Mouse (Mus musculus) G1E (cell line): ENCODE measurements at regions not wholly inside any gene's neighbourhood (a gene's known extent, or its start where the extent isn't known, plus 50 kb on each side); places are given as distances from the start of the nearest gene placed in this dataset.

ENCODE experiments used
- ATAC-seq: 2 replicates; pipeline ENCODE4 v1.8.0; 2016; ENCODE audit warnings: mild to moderate bottlenecking; ENCODE audit not compliant: insufficient number of reproducible peaks, poor library complexity, low FRiP score, severe bottlenecking; ENCODE audit errors: extremely low read depth
- DNase-seq: peaks from one replicate; pipeline ENCODE4 v3.0.0; 2012; ENCODE audit warnings: low spot score
- H3K27me3 ChIP-seq: 2 replicates; pipeline ENCODE4 v1.6.1; 2012; ENCODE audit warnings: mild to moderate bottlenecking, low read length, inconsistent platforms; ENCODE audit not compliant: insufficient read depth
- H3K36me3 ChIP-seq: replicated peaks from 2 replicates; pipeline ENCODE3; 2012; ENCODE audit warnings: mild to moderate bottlenecking, inconsistent platforms
- H3K4me1 ChIP-seq: 2 replicates; pipeline ENCODE4 v1.6.1; 2012; ENCODE audit warnings: low read depth, low read length, inconsistent platforms, mixed read lengths; ENCODE audit not compliant: insufficient read depth
- H3K4me3 ChIP-seq: 2 replicates; pipeline ENCODE4 v1.5.1; 2012; ENCODE audit warnings: low read depth, mild to moderate bottlenecking, inconsistent platforms, low read length, moderate library complexity, mixed read lengths
- H3K9me3 ChIP-seq: replicated peaks from 2 replicates; pipeline ENCODE4 v1.6.1; 2012; ENCODE audit warnings: inconsistent platforms
- CTCF ChIP-seq: IDR thresholded peaks from 2 replicates; pipeline ENCODE4 v1.5.1; 2012; ENCODE audit warnings: low read depth, low read length, inconsistent platforms, mixed read lengths
- GATA1 ChIP-seq: IDR thresholded peaks from 2 replicates; pipeline ENCODE4 v1.6.1; 2012; ENCODE audit warnings: borderline replicate concordance, low read length, inconsistent platforms, mixed read lengths
- GATA2 ChIP-seq: IDR thresholded peaks from 2 replicates; pipeline ENCODE4 v1.6.1; 2012; ENCODE audit warnings: low read depth, low read length, inconsistent platforms, borderline replicate concordance
- POLR2AphosphoS5 ChIP-seq: IDR thresholded peaks from 2 replicates; pipeline ENCODE4 v1.6.1; 2012; ENCODE audit warnings: low read depth, low read length, inconsistent platforms; ENCODE audit not compliant: insufficient replicate concordance
- TAL1 ChIP-seq: conservative IDR thresholded peaks from 2 replicates; pipeline ENCODE4 v1.6.1; 2012; ENCODE audit warnings: low read depth, low read length, inconsistent platforms, mixed read lengths

- no peak for TF ChIP-seq TAL1
- no peak for TF ChIP-seq GATA2
- TF ChIP-seq POLR2AphosphoS5: no peak
- TF ChIP-seq CTCF: no peak
- no peak for TF ChIP-seq GATA1
- DNase-seq: no peak
- no peaks in the 10 kb centered on the region for H3K9me3 ChIP-seq
- no peak overlapping the region for H3K4me3 ChIP-seq
- no peaks in the 10 kb centered on the region for H3K36me3 ChIP-seq
- no peaks in the 10 kb centered on the region for H3K4me1 ChIP-seq
- no peak for ATAC-seq
- H3K27me3 ChIP-seq: no peaks in the 10 kb centered on the region
These were observed 471.1 kb upstream of the Zeb2 start for GRCm38 (mm10) chr2:45588248-45588647.

- no peak for ATAC-seq
These were observed 469.5 kb upstream of the Zeb2 start for GRCm38 (mm10) chr2:45586588-45587200.

GRCm38 (mm10) chr2:45581549-45581925 lies 464.3 kb upstream of the Zeb2 start:
- Histone ChIP-seq H3K9me3 (no peaks in the 10 kb centered on the region), H3K27me3 (no peaks in the 10 kb centered on the region; the same call in 1 of the 2 replicates), H3K36me3 (no peaks in the 10 kb centered on the region), H3K4me1 (no peaks in the 10 kb centered on the region), H3K4me3 (no peak overlapping the region)
- no peak for ATAC-seq
- TF ChIP-seq POLR2AphosphoS5 (no peak), CTCF (no peak), TAL1 (no peak), GATA2 (no peak), GATA1 (no peak)
- DNase-seq: no peak

More at GRCm38 (mm10) chr2:45586588-45587200, 469.5 kb upstream of the Zeb2 start:
- H3K4me3 ChIP-seq: no peak overlapping the region
- H3K27me3 ChIP-seq: no peaks in the 10 kb centered on the region; the same call in 1 of the 2 replicates
- H3K4me1 ChIP-seq: no peaks in the 10 kb centered on the region
- no peaks in the 10 kb centered on the region for H3K36me3 ChIP-seq
- TF ChIP-seq GATA1 (no peak), POLR2AphosphoS5 (no peak), CTCF (no peak), TAL1 (no peak), GATA2 (no peak)
- H3K9me3 ChIP-seq: no peaks in the 10 kb centered on the region
- DNase-seq: no peak

GRCm38 (mm10) chr2:45580838-45581548 lies 463.8 kb upstream of the Zeb2 start:
- DNase-seq (no peak), ATAC-seq (no peak)
- Histone ChIP-seq H3K36me3 (no peaks in the 10 kb centered on the region), H3K4me3 (no peak overlapping the region), H3K4me1 (no peaks in the 10 kb centered on the region), H3K9me3 (no peaks in the 10 kb centered on the region), H3K27me3 (no peaks in the 10 kb centered on the region; the same call in 1 of the 2 replicates)
- TF ChIP-seq GATA2: no peak
- no peak for TF ChIP-seq CTCF
- no peak for TF ChIP-seq POLR2AphosphoS5
- no peak for TF ChIP-seq GATA1
- TF ChIP-seq TAL1: no peak

- Histone ChIP-seq H3K36me3 (no peaks in the 10 kb centered on the region), H3K4me3 (no peak overlapping the region), H3K27me3 (no peaks in the 10 kb centered on the region), H3K4me1 (no peaks in the 10 kb centered on the region), H3K9me3 (no peaks in the 10 kb centered on the region)
- no peak for ATAC-seq
- no peak for DNase-seq
- TF ChIP-seq POLR2AphosphoS5 (no peak), GATA1 (no peak), TAL1 (no peak), CTCF (no peak), GATA2 (no peak)
These were observed 455.7 kb upstream of the Zeb2 start for GRCm38 (mm10) chr2:45572906-45573305.

GRCm38 (mm10) chr2:45554707-45555106 lies 437.5 kb upstream of the Zeb2 start:
- DNase-seq: no peak
- TF ChIP-seq CTCF (no peak), GATA1 (no peak), GATA2 (no peak), POLR2AphosphoS5 (no peak), TAL1 (no peak)
- Histone ChIP-seq H3K27me3 (no peaks in the 10 kb centered on the region), H3K4me1 (no peaks in the 10 kb centered on the region), H3K4me3 (no peak overlapping the region), H3K36me3 (no peaks in the 10 kb centered on the region), H3K9me3 (no peaks in the 10 kb centered on the region)
- ATAC-seq: no peak

DNA sequence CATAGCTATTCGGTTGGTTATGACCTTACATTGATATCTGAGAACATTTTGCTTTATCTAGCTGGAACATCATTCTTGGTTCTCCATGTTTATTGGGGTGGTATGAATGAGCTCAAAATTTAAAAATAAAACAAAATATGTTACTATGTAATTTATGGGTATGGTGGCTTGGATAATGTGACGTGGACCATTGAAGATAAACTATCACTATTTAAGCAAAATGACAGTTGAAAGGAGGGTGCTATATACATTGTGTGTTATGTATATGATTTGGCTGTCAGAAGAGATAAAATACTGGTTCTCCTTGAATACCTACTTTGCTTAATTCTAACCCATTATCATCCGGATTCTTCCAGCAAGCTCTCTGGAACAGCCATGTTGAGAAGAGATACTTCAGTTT lies 424.2 kb upstream of the Zeb2 start:
- H3K4me3 ChIP-seq: no peak overlapping the region
- H3K9me3 ChIP-seq: no peaks in the 10 kb centered on the region
- TF ChIP-seq POLR2AphosphoS5 (no peak), GATA2 (no peak), TAL1 (no peak), GATA1 (no peak), CTCF (no peak)
- no peaks in the 10 kb centered on the region for H3K36me3 ChIP-seq
- H3K4me1 ChIP-seq: no peaks in the 10 kb centered on the region
- DNase-seq (no peak), ATAC-seq (no peak)
- H3K27me3 ChIP-seq: peaks cover 3% of the 10 kb centered on the region; the same call in 1 of the 2 replicates
